Mouse (Mus musculus): ENCODE results near the gene Adrb1. TPM values are rescaled to one million over a fixed set of nuclear protein-coding genes. Genes with fewer than 3 reads are reported as not detected.

Adrb1 gene
- total and polyA plus RNA-seq, 2 experiments from 2014 or later, result 2.0 to 7.6 TPM

- Histone ChIP-seq H3K36me3 (ENCODE audit: insufficient read depth, low read length) (no peaks in the 10 kb centered on the region), H3K9me3 (ENCODE audit: low read length) (no peaks in the 10 kb centered on the region), H3K4me3 (ENCODE audit: low read depth, low read length) (no peak overlapping the region), H3K27ac (ENCODE audit: low read depth, low read length) (no peak overlapping the region), H3K9ac (replicated peaks; ENCODE audit: low read length, poor library complexity, severe bottlenecking) (no peak overlapping the region), H3K27me3 (ENCODE audit: insufficient read depth, low read length) (no peaks in the 10 kb centered on the region), H3K4me2 (ENCODE audit: low read depth, low read length, poor library complexity, severe bottlenecking) (no peak overlapping the region), H3K4me1 (ENCODE audit: insufficient read depth, low read length) (no peaks in the 10 kb centered on the region)
- WGBS, result 88% methylated on average over 10 of the region's 10 CpGs
- no peak for ATAC-seq (ENCODE audit: low FRiP score)
- no peak for TF ChIP-seq CTCF (IDR thresholded peaks at IDR 0.05)
- no peak for DNase-seq (ENCODE audit: low spot score)
Measured at GRCm38 (mm10) chr19:56687676-56688075, 34.3 kb upstream of the Adrb1 start.

- TF ChIP-seq CTCF (IDR thresholded peaks at IDR 0.05), result no peak
- Histone ChIP-seq H3K4me3 (ENCODE audit: low read depth, low read length) (no peak overlapping the region), H3K4me2 (ENCODE audit: low read depth, low read length, poor library complexity, severe bottlenecking) (no peak overlapping the region), H3K9me3 (ENCODE audit: low read length) (no peaks in the 10 kb centered on the region), H3K27me3 (ENCODE audit: insufficient read depth, low read length) (no peaks in the 10 kb centered on the region), H3K9ac (replicated peaks; ENCODE audit: low read length, poor library complexity, severe bottlenecking) (no peak overlapping the region), H3K36me3 (ENCODE audit: insufficient read depth, low read length) (no peaks in the 10 kb centered on the region), H3K27ac (ENCODE audit: low read depth, low read length) (no peak overlapping the region), H3K4me1 (ENCODE audit: insufficient read depth, low read length) (no peaks in the 10 kb centered on the region)
- 85% methylated on average over 12 of the region's 12 CpGs for WGBS
- no peak for DNase-seq (ENCODE audit: low spot score)
- no peak for ATAC-seq (ENCODE audit: low FRiP score)
Measured at GRCm38 (mm10) chr19:56688661-56689335, 33.2 kb upstream of the Adrb1 start.

GRCm38 (mm10) chr19:56689493-56689892, 32.5 kb upstream of the Adrb1 start:
- no peaks in the 10 kb centered on the region for H3K4me1 ChIP-seq (ENCODE audit: insufficient read depth, low read length)
- DNase-seq (ENCODE audit: low spot score) (no peak), ATAC-seq (ENCODE audit: low FRiP score) (no peak)
- H3K36me3 ChIP-seq (ENCODE audit: insufficient read depth, low read length), result no peaks in the 10 kb centered on the region
- no peaks in the 10 kb centered on the region for H3K27me3 ChIP-seq (ENCODE audit: insufficient read depth, low read length)
- H3K9ac ChIP-seq (replicated peaks; ENCODE audit: low read length, poor library complexity, severe bottlenecking), result no peak overlapping the region
- TF ChIP-seq CTCF (IDR thresholded peaks at IDR 0.05), result no peak
- 84% methylated on average over 6 of the region's 6 CpGs for WGBS
- no peak overlapping the region for H3K4me2 ChIP-seq (ENCODE audit: low read depth, low read length, poor library complexity, severe bottlenecking)
- no peak overlapping the region for H3K27ac ChIP-seq (ENCODE audit: low read depth, low read length)
- H3K4me3 ChIP-seq (ENCODE audit: low read depth, low read length), result no peak overlapping the region
- H3K9me3 ChIP-seq (ENCODE audit: low read length), result no peaks in the 10 kb centered on the region

GRCm38 (mm10) chr19:56691103-56691502, 30.9 kb upstream of the Adrb1 start:
- Histone ChIP-seq H3K27me3 (ENCODE audit: insufficient read depth, low read length) (no peaks in the 10 kb centered on the region), H3K9ac (replicated peaks; ENCODE audit: low read length, poor library complexity, severe bottlenecking) (no peak overlapping the region), H3K9me3 (ENCODE audit: low read length) (no peaks in the 10 kb centered on the region), H3K4me1 (ENCODE audit: insufficient read depth, low read length) (no peaks in the 10 kb centered on the region), H3K27ac (ENCODE audit: low read depth, low read length) (no peak overlapping the region), H3K4me3 (ENCODE audit: low read depth, low read length) (no peak overlapping the region), H3K4me2 (ENCODE audit: low read depth, low read length, poor library complexity, severe bottlenecking) (no peak overlapping the region), H3K36me3 (ENCODE audit: insufficient read depth, low read length) (no peaks in the 10 kb centered on the region)
- ATAC-seq (ENCODE audit: low FRiP score) (no peak), DNase-seq (ENCODE audit: low spot score) (no peak)
- TF ChIP-seq CTCF (IDR thresholded peaks at IDR 0.05), result no peak
- 95% methylated on average over 3 of the region's 3 CpGs for WGBS

- H3K4me3 ChIP-seq (ENCODE audit: low read depth, low read length), result no peak overlapping the region
- DNase-seq (ENCODE audit: low spot score), result no peak
- H3K4me1 ChIP-seq (ENCODE audit: insufficient read depth, low read length), result no peaks in the 10 kb centered on the region
- H3K4me2 ChIP-seq (ENCODE audit: low read depth, low read length, poor library complexity, severe bottlenecking), result no peak overlapping the region
- WGBS, result 31% methylated on average over 5 of the region's 5 CpGs
- H3K36me3 ChIP-seq (ENCODE audit: insufficient read depth, low read length), result no peaks in the 10 kb centered on the region
- ATAC-seq (ENCODE audit: low FRiP score), result no peak
- H3K27me3 ChIP-seq (ENCODE audit: insufficient read depth, low read length), result no peaks in the 10 kb centered on the region
- H3K9ac ChIP-seq (replicated peaks; ENCODE audit: low read length, poor library complexity, severe bottlenecking), result no peak overlapping the region
- H3K9me3 ChIP-seq (ENCODE audit: low read length), result no peaks in the 10 kb centered on the region
- TF ChIP-seq CTCF (IDR thresholded peaks at IDR 0.05), result no peak
- no peak overlapping the region for H3K27ac ChIP-seq (ENCODE audit: low read depth, low read length)
Measured at GRCm38 (mm10) chr19:56692451-56692850, 29.5 kb upstream of the Adrb1 start.

GRCm38 (mm10) chr19:56697370-56698144, 24.4 kb upstream of the Adrb1 start:
- no peak overlapping the region for H3K27ac ChIP-seq (ENCODE audit: low read depth, low read length)
- no peak for ATAC-seq (ENCODE audit: low FRiP score)
- no peaks in the 10 kb centered on the region for H3K9me3 ChIP-seq (ENCODE audit: low read length)
- no peaks in the 10 kb centered on the region for H3K27me3 ChIP-seq (ENCODE audit: insufficient read depth, low read length)
- H3K36me3 ChIP-seq (ENCODE audit: insufficient read depth, low read length), result no peaks in the 10 kb centered on the region
- no peak overlapping the region for H3K9ac ChIP-seq (replicated peaks; ENCODE audit: low read length, poor library complexity, severe bottlenecking)
- 0 out of 2 replicates have a peak, but pooled peaks cover 4% of the 10 kb centered on the region for H3K4me1 ChIP-seq (ENCODE audit: insufficient read depth, low read length)
- no peak for DNase-seq (ENCODE audit: low spot score)
- no peak for TF ChIP-seq CTCF (IDR thresholded peaks at IDR 0.05)
- no peak overlapping the region for H3K4me3 ChIP-seq (ENCODE audit: low read depth, low read length)
- 91% methylated on average over 20 of the region's 20 CpGs for WGBS
- H3K4me2 ChIP-seq (ENCODE audit: low read depth, low read length, poor library complexity, severe bottlenecking), result no peak overlapping the region

Data from midbrain, postnatal 0 days (tissue).